Mouse (Mus musculus) intestine, embryonic 16.5 days (tissue): ENCODE data around the gene Slc16a4. TPM values are rescaled to one million over a fixed set of nuclear protein-coding genes. Genes with fewer than 3 reads are reported as not detected.

Experiments used
- ATAC-seq: fragments of 200-750 bp; cut with Nextera tagmentation; 2 replicates; pipeline ENCODE4 v1.8.0; 2017; ENCODE audit warnings: moderate TSS enrichment, moderate library complexity
- H3K27ac ChIP-seq: fragments of 300-500 bp; sonication (generic); 2 replicates; pipeline ENCODE4 v1.5.1; 2014; ENCODE audit warnings: mild to moderate bottlenecking, low read length
- H3K27me3 ChIP-seq: fragments of 300-500 bp; sonication (generic); replicated peaks from 2 replicates; pipeline ENCODE4 v1.6.1; 2014; ENCODE audit warnings: low read length, control low read depth, mixed read lengths; ENCODE audit not compliant: control insufficient read depth, insufficient read depth
- H3K36me3 ChIP-seq: fragments of 300-500 bp; sonication (generic); 2 replicates; pipeline ENCODE4 v1.6.1; 2014; ENCODE audit warnings: low read length, control low read depth; ENCODE audit not compliant: control insufficient read depth, insufficient read depth
- H3K4me1 ChIP-seq: fragments of 300-500 bp; sonication (generic); 2 replicates; pipeline ENCODE4 v1.6.1; 2014; ENCODE audit warnings: low read length, control low read depth, mixed read lengths; ENCODE audit not compliant: control insufficient read depth, insufficient read depth
- H3K4me2 ChIP-seq: fragments of 300-500 bp; sonication (generic); 2 replicates; pipeline ENCODE4 v1.6.1; 2014; ENCODE audit warnings: low read depth, low read length, control low read depth
- H3K4me3 ChIP-seq: fragments of 300-500 bp; sonication (generic); 2 replicates; pipeline ENCODE4 v1.5.1; 2014; ENCODE audit warnings: mild to moderate bottlenecking, low read length
- H3K9ac ChIP-seq: fragments of 300-500 bp; sonication (generic); 2 replicates; pipeline ENCODE4 v1.6.1; 2014; ENCODE audit warnings: low read depth, low read length
- H3K9me3 ChIP-seq: fragments of 300-500 bp; sonication (generic); 2 replicates; pipeline ENCODE4 v1.6.1; 2016; ENCODE audit warnings: low read length, control low read depth; ENCODE audit not compliant: control insufficient read depth
- WGBS: fragments of 180-500 bp; shearing (Covaris S2); extraction: QIAGEN DNeasy Blood & Tissue Kit; methylation state at CpG from one replicate; pipeline ENCODE4 v1.1.7; 2014; 5-methylcytosine and 5-hydroxymethylcytosine counted together
- polyA plus RNA-seq: library from polyadenylated mRNA; unstranded; fragments of >200 nt; fragmentation: Nextera tagmentation; extraction: Ambion mirVana; gene quantifications from 2 replicates; pipeline ENCODE4 v1.2.1, GENCODE M21; 2015

Gene Slc16a4
- polyA plus RNA-seq, result 1.5 and 1.7 TPM in 2 replicates

- 22% methylated on average over 9 of the region's 9 CpGs for WGBS
- peak; percentile 93 for ATAC-seq
- Histone ChIP-seq H3K36me3 (no peaks in the 10 kb centered on the region), H3K27ac (peak within 1 kb of the TSS; percentile 61; the same call in 1 of the 2 replicates), H3K4me3 (no peak within 1 kb of the TSS), H3K4me1 (peaks cover 3% of the 10 kb centered on the region; the same call in 1 of the 2 replicates), H3K27me3 (no peaks in the 10 kb centered on the region), H3K4me2 (0 out of 2 replicates have a peak within 1 kb of the TSS, but pooled peaks have one; percentile 5), H3K9me3 (no peaks in the 10 kb centered on the region), H3K9ac (no peak within 1 kb of the TSS)
Observed at GRCm38 (mm10) chr3:107290764-107291381, at the start of gene Slc16a4. Gene Slc16a4 (plus strand): TSS chr3:107291230.

- WGBS, result 54% methylated on average over 14 of the region's 14 CpGs
- Histone ChIP-seq H3K9ac (no peak overlapping the region), H3K27ac (no peak overlapping the region), H3K4me3 (no peak overlapping the region), H3K4me2 (no peak overlapping the region), H3K9me3 (no peaks in the 10 kb centered on the region), H3K36me3 (no peaks in the 10 kb centered on the region), H3K27me3 (no peaks in the 10 kb centered on the region), H3K4me1 (no peaks in the 10 kb centered on the region)
- no peak for ATAC-seq
Observed at GRCm38 (mm10) chr3:107241389-107242094, 49.5 kb upstream of the Slc16a4 start.

GRCm38 (mm10) chr3:107246876-107247275 lies 44.2 kb upstream of the Slc16a4 start:
- no peak overlapping the region for H3K9ac ChIP-seq
- ATAC-seq, result no peak
- H3K4me2 ChIP-seq, result no peak overlapping the region
- H3K4me1 ChIP-seq, result no peaks in the 10 kb centered on the region
- H3K4me3 ChIP-seq, result no peak overlapping the region
- H3K9me3 ChIP-seq, result no peaks in the 10 kb centered on the region
- WGBS, result 83% methylated on average over 6 of the region's 6 CpGs
- no peaks in the 10 kb centered on the region for H3K36me3 ChIP-seq
- H3K27me3 ChIP-seq, result no peaks in the 10 kb centered on the region
- H3K27ac ChIP-seq, result no peak overlapping the region

- Histone ChIP-seq H3K4me2 (no peak overlapping the region), H3K9ac (no peak overlapping the region), H3K9me3 (no peaks in the 10 kb centered on the region), H3K27me3 (no peaks in the 10 kb centered on the region), H3K36me3 (no peaks in the 10 kb centered on the region), H3K4me3 (no peak overlapping the region), H3K27ac (no peak overlapping the region), H3K4me1 (no peaks in the 10 kb centered on the region)
- WGBS, result 52% methylated on average over 3 of the region's 3 CpGs
- ATAC-seq, result peak; percentile 56; the same call in 1 of the 2 replicates
Observed at GRCm38 (mm10) chr3:107249042-107249441, 42.0 kb upstream of the Slc16a4 start.

GRCm38 (mm10) chr3:107250320-107250719 lies 40.7 kb upstream of the Slc16a4 start:
- no peaks in the 10 kb centered on the region for H3K4me1 ChIP-seq
- no peak overlapping the region for H3K9ac ChIP-seq
- H3K9me3 ChIP-seq, result no peaks in the 10 kb centered on the region
- no peak overlapping the region for H3K4me2 ChIP-seq
- 19% methylated on average over 2 of the region's 2 CpGs for WGBS
- no peak for ATAC-seq
- no peaks in the 10 kb centered on the region for H3K36me3 ChIP-seq
- no peaks in the 10 kb centered on the region for H3K27me3 ChIP-seq
- no peak overlapping the region for H3K4me3 ChIP-seq
- no peak overlapping the region for H3K27ac ChIP-seq

- Histone ChIP-seq H3K4me1 (no peaks in the 10 kb centered on the region), H3K4me3 (no peak overlapping the region), H3K9me3 (no peaks in the 10 kb centered on the region), H3K4me2 (no peak overlapping the region), H3K9ac (no peak overlapping the region), H3K27me3 (no peaks in the 10 kb centered on the region), H3K27ac (no peak overlapping the region), H3K36me3 (no peaks in the 10 kb centered on the region)
- no peak for ATAC-seq
- WGBS, result 50% methylated on average over 4 of the region's 4 CpGs
Observed at GRCm38 (mm10) chr3:107252035-107252434, 39.0 kb upstream of the Slc16a4 start.

- no peaks in the 10 kb centered on the region for H3K4me1 ChIP-seq
- no peak overlapping the region for H3K27ac ChIP-seq
- 50% methylated on average over 5 of the region's 5 CpGs for WGBS
- no peak for ATAC-seq
- no peaks in the 10 kb centered on the region for H3K9me3 ChIP-seq
- no peak overlapping the region for H3K4me3 ChIP-seq
- H3K4me2 ChIP-seq, result no peak overlapping the region
- no peaks in the 10 kb centered on the region for H3K27me3 ChIP-seq
- H3K36me3 ChIP-seq, result no peaks in the 10 kb centered on the region
- no peak overlapping the region for H3K9ac ChIP-seq
Observed at GRCm38 (mm10) chr3:107253925-107254324, 37.1 kb upstream of the Slc16a4 start.

- no peak for ATAC-seq
Observed at GRCm38 (mm10) chr3:107255992-107256391, 35.0 kb upstream of the Slc16a4 start.

GRCm38 (mm10) chr3:107256724-107257123 lies 34.3 kb upstream of the Slc16a4 start:
- no peak overlapping the region for H3K4me3 ChIP-seq
- no peaks in the 10 kb centered on the region for H3K27me3 ChIP-seq
- no peak overlapping the region for H3K9ac ChIP-seq
- no peak overlapping the region for H3K27ac ChIP-seq
- H3K4me1 ChIP-seq, result 0 out of 2 replicates have a peak, but pooled peaks cover 5% of the 10 kb centered on the region
- no peaks in the 10 kb centered on the region for H3K9me3 ChIP-seq
- no peaks in the 10 kb centered on the region for H3K36me3 ChIP-seq
- WGBS, result 42% methylated on average over 7 of the region's 7 CpGs
- no peak for ATAC-seq
- H3K4me2 ChIP-seq, result no peak overlapping the region

More at GRCm38 (mm10) chr3:107255992-107256391, 35.0 kb upstream of the Slc16a4 start:
- Histone ChIP-seq H3K27me3 (no peaks in the 10 kb centered on the region), H3K9me3 (no peaks in the 10 kb centered on the region), H3K9ac (no peak overlapping the region), H3K4me2 (no peak overlapping the region), H3K27ac (no peak overlapping the region), H3K4me1 (0 out of 2 replicates have a peak, but pooled peaks cover 2% of the 10 kb centered on the region), H3K36me3 (no peaks in the 10 kb centered on the region), H3K4me3 (no peak overlapping the region)
- WGBS, result 81% methylated on average over 3 of the region's 3 CpGs
